Mouse (Mus musculus) midbrain, embryonic 14.5 days (tissue): ENCODE data around the gene Ehmt2. TPM values are rescaled to one million over a fixed set of nuclear protein-coding genes. Genes with fewer than 3 reads are reported as not detected.

ENCODE experiments used
- ATAC-seq: fragments of 200-750 bp; cut with Nextera tagmentation; 2 replicates; pipeline ENCODE4 v1.8.0; 2017; ENCODE audit warnings: moderate number of reproducible peaks, moderate library complexity; ENCODE audit not compliant: low FRiP score, low TSS enrichment
- DNase-seq: peaks from one replicate; pipeline ENCODE4 v3.0.0-alpha.2; 2015
- H3K27ac ChIP-seq: fragments of 300-500 bp; sonication (generic); replicated peaks from 2 replicates; pipeline ENCODE4 v1.5.1; 2014; ENCODE audit warnings: mild to moderate bottlenecking, low read depth, low read length, moderate library complexity
- H3K27me3 ChIP-seq: fragments of 300-500 bp; sonication (generic); 2 replicates; pipeline ENCODE4 v1.6.1; 2014; ENCODE audit warnings: low read length, control low read depth, mixed read lengths; ENCODE audit not compliant: control insufficient read depth, insufficient read depth
- H3K36me3 ChIP-seq: fragments of 300-500 bp; sonication (generic); 2 replicates; pipeline ENCODE4 v1.6.1; 2014; ENCODE audit warnings: low read length, control low read depth; ENCODE audit not compliant: control insufficient read depth, insufficient read depth
- H3K4me1 ChIP-seq: fragments of 300-500 bp; sonication (generic); 2 replicates; pipeline ENCODE4 v1.6.1; 2014; ENCODE audit warnings: mild to moderate bottlenecking, antibody characterized with exemption, low read length, control low read depth; ENCODE audit not compliant: control insufficient read depth, insufficient read depth
- H3K4me2 ChIP-seq: fragments of 300-500 bp; sonication (generic); 2 replicates; pipeline ENCODE4 v1.6.1; 2014; ENCODE audit warnings: mild to moderate bottlenecking, low read length, moderate library complexity
- H3K4me3 ChIP-seq: fragments of 300-500 bp; sonication (generic); replicated peaks from 2 replicates; pipeline ENCODE4 v1.5.1; 2014; ENCODE audit warnings: low read depth, low read length
- H3K9ac ChIP-seq: fragments of 300-500 bp; sonication (generic); replicated peaks from 2 replicates; pipeline ENCODE4 v1.6.1; 2014; ENCODE audit warnings: mild to moderate bottlenecking, low read length, moderate library complexity
- H3K9me3 ChIP-seq: fragments of 300-500 bp; sonication (generic); 2 replicates; pipeline ENCODE4 v1.6.1; 2016; ENCODE audit warnings: low read length, control low read depth, mixed read lengths; ENCODE audit not compliant: control insufficient read depth
- WGBS: fragments of 180-500 bp; shearing (Covaris S2); extraction: QIAGEN DNeasy Blood & Tissue Kit; methylation state at CpG from one replicate; pipeline ENCODE4 v1.1.7; 2014; 5-methylcytosine and 5-hydroxymethylcytosine counted together
- polyA plus RNA-seq: library from polyadenylated mRNA; unstranded; fragments of >200 nt; fragmentation: Nextera tagmentation; extraction: Ambion mirVana; gene quantifications from 2 replicates; pipeline ENCODE4 v1.2.1, GENCODE M21; 2014

Ehmt2 gene
- polyA plus RNA-seq, result 91.6 and 97.0 TPM in 2 replicates

GRCm38 (mm10) chr17:34898160-34898586 lies at the start of gene Ehmt2, which contains the start of gene C2:
Ehmt2 (plus strand) TSS chr17:34898469.
C2 (minus strand) TSS chr17:34898265.
- Histone ChIP-seq H3K9ac (peak within 1 kb of the TSS; percentile 96), H3K9me3 (no peaks in the 10 kb centered on the region), H3K4me1 (peaks cover 39% of the 10 kb centered on the region), H3K4me3 (peak within 1 kb of the TSS; percentile 90), H3K27ac (peak within 1 kb of the TSS; percentile 98), H3K36me3 (peaks cover 26% of the 10 kb centered on the region), H3K27me3 (no peaks in the 10 kb centered on the region), H3K4me2 (peak within 1 kb of the TSS; percentile 97)
- peak; percentile 22; the same call in 1 of the 2 replicates for ATAC-seq
- peak; percentile 92 for DNase-seq
- WGBS, result under 1% methylated on average over 29 of the region's 44 CpGs

GRCm38 (mm10) chr17:34849722-34850516 lies 48.4 kb upstream of the Ehmt2 start, which contains the start of the genes Skiv2l and Nelfe:
Skiv2l (minus strand) TSS chr17:34850210.
Nelfe (plus strand) TSS chr17:34850391.
- peak within 1 kb of the TSS; percentile 55; the same call in 1 of the 2 replicates for H3K27ac ChIP-seq
- peak within 1 kb of the TSS; percentile 93 for H3K4me3 ChIP-seq
- whole genome bisulfite sequencing, result under 1% methylated on average over 65 of the region's 65 CpGs
- H3K4me1 ChIP-seq, result peaks cover 13% of the 10 kb centered on the region
- peak within 1 kb of the TSS; percentile 88 for H3K9ac ChIP-seq
- DNase-seq (peak; percentile 99), ATAC-seq (peak; percentile 96)
- no peaks in the 10 kb centered on the region for H3K9me3 ChIP-seq
- H3K4me2 ChIP-seq, result peak within 1 kb of the TSS; percentile 95
- peaks cover 57% of the 10 kb centered on the region for H3K36me3 ChIP-seq
- H3K27me3 ChIP-seq, result no peaks in the 10 kb centered on the region

GRCm38 (mm10) chr17:34850517-34851125 lies 47.6 kb upstream of the Ehmt2 start:
- Histone ChIP-seq H3K4me2 (peak overlapping the region; percentile 95), H3K36me3 (peaks cover 56% of the 10 kb centered on the region), H3K27me3 (no peaks in the 10 kb centered on the region), H3K9me3 (no peaks in the 10 kb centered on the region), H3K9ac (peak overlapping the region; percentile 88), H3K27ac (peak overlapping the region; percentile 27; the same call in 1 of the 2 replicates), H3K4me3 (peak overlapping the region; percentile 93), H3K4me1 (peaks cover 13% of the 10 kb centered on the region)
- WGBS, result 2% methylated on average over 25 of the region's 25 CpGs
- ATAC-seq (no peak; the same call in 1 of the 2 replicates), DNase-seq (peak; percentile 8)

GRCm38 (mm10) chr17:34853511-34853910 lies 44.8 kb upstream of the Ehmt2 start:
- Histone ChIP-seq H3K4me2 (no peak overlapping the region), H3K9me3 (no peaks in the 10 kb centered on the region), H3K4me1 (peaks cover 13% of the 10 kb centered on the region), H3K27me3 (no peaks in the 10 kb centered on the region), H3K27ac (no peak overlapping the region), H3K4me3 (no peak overlapping the region), H3K9ac (no peak overlapping the region), H3K36me3 (peaks cover 54% of the 10 kb centered on the region)
- ATAC-seq (no peak), DNase-seq (no peak)
- 84% methylated on average over 8 of the region's 8 CpGs for WGBS

GRCm38 (mm10) chr17:34854761-34855160 lies 43.5 kb upstream of the Ehmt2 start:
- Histone ChIP-seq H3K4me3 (no peak overlapping the region), H3K4me1 (peaks cover 7% of the 10 kb centered on the region), H3K9me3 (no peaks in the 10 kb centered on the region), H3K36me3 (peaks cover 54% of the 10 kb centered on the region), H3K4me2 (no peak overlapping the region), H3K27me3 (no peaks in the 10 kb centered on the region), H3K9ac (no peak overlapping the region), H3K27ac (no peak overlapping the region)
- 85% methylated on average over 3 of the region's 3 CpGs for WGBS
- DNase-seq, result no peak
- ATAC-seq, result no peak

- H3K36me3 ChIP-seq, result peaks cover 54% of the 10 kb centered on the region
- 45% methylated on average over 3 of the region's 3 CpGs for WGBS
- DNase-seq (peak; percentile 78), ATAC-seq (no peak)
- H3K9me3 ChIP-seq, result no peaks in the 10 kb centered on the region
- H3K4me3 ChIP-seq, result no peak overlapping the region
- H3K27ac ChIP-seq, result no peak overlapping the region
- H3K4me2 ChIP-seq, result no peak overlapping the region
- H3K4me1 ChIP-seq, result peaks cover 5% of the 10 kb centered on the region
- H3K9ac ChIP-seq, result no peak overlapping the region
- no peaks in the 10 kb centered on the region for H3K27me3 ChIP-seq
Observed at GRCm38 (mm10) chr17:34855825-34856224, 42.4 kb upstream of the Ehmt2 start.

- Histone ChIP-seq H3K4me3 (no peak overlapping the region), H3K36me3 (peaks cover 40% of the 10 kb centered on the region), H3K9ac (no peak overlapping the region), H3K9me3 (no peaks in the 10 kb centered on the region), H3K4me2 (no peak overlapping the region), H3K27me3 (no peaks in the 10 kb centered on the region), H3K4me1 (no peaks in the 10 kb centered on the region), H3K27ac (no peak overlapping the region)
- DNase-seq, result no peak
- 84% methylated on average over 4 of the region's 4 CpGs for WGBS
- no peak for ATAC-seq
Observed at GRCm38 (mm10) chr17:34858670-34859069, 39.6 kb upstream of the Ehmt2 start.

- no peak overlapping the region for H3K4me3 ChIP-seq
- DNase-seq (no peak), ATAC-seq (no peak)
- H3K9me3 ChIP-seq, result no peaks in the 10 kb centered on the region
- H3K4me2 ChIP-seq, result no peak overlapping the region
- H3K27ac ChIP-seq, result no peak overlapping the region
- no peaks in the 10 kb centered on the region for H3K4me1 ChIP-seq
- no peak overlapping the region for H3K9ac ChIP-seq
- 88% methylated on average over 9 of the region's 9 CpGs for WGBS
- H3K27me3 ChIP-seq, result no peaks in the 10 kb centered on the region
- peaks cover 23% of the 10 kb centered on the region for H3K36me3 ChIP-seq
Observed at GRCm38 (mm10) chr17:34860514-34860913, 37.8 kb upstream of the Ehmt2 start.
